Mouse (Mus musculus) liver, embryonic 11.5 days (tissue): ENCODE measurements around the gene Tmcc3. TPM values are rescaled to one million over a fixed set of nuclear protein-coding genes. Genes with fewer than 3 reads are reported as not detected.

ENCODE experiments used
- ATAC-seq: fragments of 200-750 bp; cut with Nextera tagmentation; replicated peaks from 2 replicates; pipeline ENCODE4 v1.8.0; 2017; ENCODE audit warnings: moderate number of reproducible peaks, mild to moderate bottlenecking, moderate TSS enrichment, moderate library complexity; ENCODE audit not compliant: low FRiP score
- DNase-seq: peaks from one replicate; pipeline ENCODE4 v3.0.0-alpha.2; 2017; ENCODE audit warnings: low spot score
- H3K27ac ChIP-seq: fragments of 300-500 bp; sonication (generic); 2 replicates; pipeline ENCODE4 v1.5.1; 2014; ENCODE audit warnings: mild to moderate bottlenecking, low read depth, low read length, control low read depth
- H3K27me3 ChIP-seq: fragments of 300-500 bp; sonication (generic); replicated peaks from 2 replicates; pipeline ENCODE4 v1.6.1; 2014; ENCODE audit warnings: low read length, mixed read lengths; ENCODE audit not compliant: control insufficient read depth, insufficient read depth
- H3K36me3 ChIP-seq: fragments of 300-500 bp; sonication (generic); 2 replicates; pipeline ENCODE4 v1.6.1; 2014; ENCODE audit warnings: mild to moderate bottlenecking, low read length, moderate library complexity, mixed read lengths; ENCODE audit not compliant: control insufficient read depth, insufficient read depth
- H3K4me1 ChIP-seq: fragments of 300-500 bp; sonication (generic); replicated peaks from 2 replicates; pipeline ENCODE4 v1.6.1; 2014; ENCODE audit warnings: low read length, mixed read lengths; ENCODE audit not compliant: control insufficient read depth, insufficient read depth
- H3K4me2 ChIP-seq: fragments of 300-500 bp; sonication (generic); 2 replicates; pipeline ENCODE4 v1.6.1; 2014; ENCODE audit warnings: mild to moderate bottlenecking, control low read depth, moderate library complexity
- H3K4me3 ChIP-seq: fragments of 300-500 bp; sonication (generic); 2 replicates; pipeline ENCODE4 v1.5.1; 2014; ENCODE audit warnings: low read depth, low read length, control low read depth
- H3K9ac ChIP-seq: fragments of 300-500 bp; sonication (generic); 2 replicates; pipeline ENCODE4 v1.6.1; 2014; ENCODE audit warnings: low read depth, low read length, control low read depth
- H3K9me3 ChIP-seq: fragments of 300-500 bp; sonication (generic); 2 replicates; pipeline ENCODE4 v1.6.1; 2016; ENCODE audit warnings: low read length, inconsistent platforms, mixed read lengths; ENCODE audit not compliant: control insufficient read depth
- WGBS: fragments of 180-500 bp; shearing (Covaris S2); extraction: QIAGEN DNeasy Blood & Tissue Kit; methylation state at CpG from one replicate; pipeline ENCODE4 v1.1.7; 2014; 5-methylcytosine and 5-hydroxymethylcytosine counted together
- polyA plus RNA-seq: library from polyadenylated mRNA; unstranded; fragments of >200 nt; fragmentation: Nextera tagmentation; extraction: Ambion mirVana; gene quantifications from 2 replicates; pipeline ENCODE4 v1.2.1, GENCODE M21; 2014

Tmcc3 gene
- polyA plus RNA-seq, 1 experiment from 2014 or later: 5.6 TPM

DNA sequence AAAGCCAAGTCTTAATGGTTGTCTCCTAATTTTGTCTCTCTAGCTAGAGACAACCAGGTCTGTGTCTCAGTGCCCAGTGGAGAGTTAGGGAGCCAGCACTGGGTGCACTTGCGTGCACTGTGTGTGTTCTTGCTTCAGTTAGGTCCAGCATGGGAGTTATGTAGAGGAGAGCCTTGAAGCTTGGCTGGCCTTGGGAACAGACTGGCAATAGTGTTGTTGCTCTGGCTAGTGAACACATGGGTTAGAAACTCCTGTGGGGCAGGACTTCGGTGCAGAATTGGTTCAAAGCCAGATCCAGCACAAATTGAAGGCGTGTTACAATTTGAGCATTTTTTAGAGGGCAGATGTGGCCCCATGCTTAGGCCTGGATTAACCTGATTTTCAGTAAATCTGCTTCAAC is 179.3 kb downstream of the Tmcc3 start:
- H3K4me2 ChIP-seq: no peak overlapping the region
- ATAC-seq: no peak
- H3K4me1 ChIP-seq: 0 out of 2 replicates have a peak, but pooled peaks cover 2% of the 10 kb centered on the region
- H3K27me3 ChIP-seq: no peaks in the 10 kb centered on the region
- DNase-seq: no peak
- no peaks in the 10 kb centered on the region for H3K36me3 ChIP-seq
- no peak overlapping the region for H3K9ac ChIP-seq
- no peak overlapping the region for H3K4me3 ChIP-seq
- H3K27ac ChIP-seq: no peak overlapping the region
- 88% methylated on average over 3 of the region's 3 CpGs for WGBS
- H3K9me3 ChIP-seq: no peaks in the 10 kb centered on the region

DNA sequence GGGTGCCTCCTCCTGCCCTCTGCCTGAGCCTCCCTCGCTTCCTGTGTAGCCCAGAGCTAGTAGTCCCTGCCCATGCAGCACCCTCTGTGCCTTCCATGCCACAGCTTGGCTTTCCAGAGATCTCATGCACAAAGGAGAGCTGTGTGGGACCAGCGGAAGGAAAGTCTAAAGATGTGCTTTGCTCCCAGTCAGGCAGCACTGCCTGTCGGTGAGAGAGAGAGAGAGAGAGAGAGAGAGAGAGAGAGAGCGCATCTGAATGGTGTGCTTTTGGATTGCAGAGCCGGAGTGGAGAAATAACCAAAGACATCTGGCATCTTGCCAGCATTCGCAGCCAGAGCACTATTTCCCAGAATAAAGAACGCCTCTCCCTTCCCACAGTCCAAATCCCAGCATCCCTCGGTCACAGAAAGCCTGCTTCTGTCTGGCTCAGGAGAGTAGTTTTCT is 182.7 kb downstream of the Tmcc3 start:
- Histone ChIP-seq H3K9ac (no peak overlapping the region), H3K4me2 (no peak overlapping the region), H3K36me3 (no peaks in the 10 kb centered on the region), H3K9me3 (no peaks in the 10 kb centered on the region), H3K27me3 (no peaks in the 10 kb centered on the region), H3K4me1 (0 out of 2 replicates have a peak, but pooled peaks cover 2% of the 10 kb centered on the region), H3K27ac (no peak overlapping the region), H3K4me3 (no peak overlapping the region)
- ATAC-seq: no peak
- DNase-seq: no peak
- 63% methylated on average over 8 of the region's 8 CpGs for whole genome bisulfite sequencing

DNA sequence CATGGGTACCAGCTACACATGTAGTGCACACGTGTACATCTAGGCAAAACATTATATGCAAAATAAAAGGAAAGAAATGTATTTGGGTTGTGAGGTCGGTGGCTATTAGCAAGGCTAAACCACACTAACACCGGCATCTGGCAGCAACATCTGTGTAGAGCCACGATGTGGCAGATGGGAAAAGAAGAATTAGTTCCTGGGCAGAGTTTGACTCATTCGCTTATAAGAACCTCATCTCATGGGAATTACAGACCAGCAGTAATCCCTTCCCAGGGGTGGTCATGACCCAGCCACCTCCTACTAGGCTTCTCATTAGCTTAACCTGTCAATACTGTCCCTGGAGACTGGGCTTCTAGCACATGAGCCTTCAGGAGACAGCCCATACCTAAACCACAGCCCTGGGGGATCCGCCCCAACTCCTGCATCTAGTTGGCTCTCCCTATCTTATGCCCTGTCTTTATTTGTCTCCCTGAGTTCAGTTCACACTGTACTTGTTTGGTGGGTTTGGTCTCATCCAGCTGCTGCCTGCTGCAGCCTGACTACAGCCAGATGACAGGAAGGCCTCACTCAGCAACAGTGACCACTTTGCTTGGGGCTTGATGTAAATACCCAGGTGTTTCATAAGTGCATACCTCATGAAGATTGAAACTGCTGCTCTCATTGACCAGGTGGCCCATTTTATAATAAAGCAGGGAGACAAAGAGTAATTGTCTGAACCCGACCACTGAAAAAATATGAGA is 183.9 kb downstream of the Tmcc3 start:
- H3K4me2 ChIP-seq: no peak overlapping the region
- 85% methylated on average over 7 of the region's 7 CpGs for WGBS
- H3K27me3 ChIP-seq: no peaks in the 10 kb centered on the region
- DNase-seq: no peak
- H3K4me1 ChIP-seq: 0 out of 2 replicates have a peak, but pooled peaks cover 2% of the 10 kb centered on the region
- no peak overlapping the region for H3K4me3 ChIP-seq
- ATAC-seq: no peak
- no peaks in the 10 kb centered on the region for H3K36me3 ChIP-seq
- no peak overlapping the region for H3K9ac ChIP-seq
- H3K9me3 ChIP-seq: no peaks in the 10 kb centered on the region
- no peak overlapping the region for H3K27ac ChIP-seq

DNA sequence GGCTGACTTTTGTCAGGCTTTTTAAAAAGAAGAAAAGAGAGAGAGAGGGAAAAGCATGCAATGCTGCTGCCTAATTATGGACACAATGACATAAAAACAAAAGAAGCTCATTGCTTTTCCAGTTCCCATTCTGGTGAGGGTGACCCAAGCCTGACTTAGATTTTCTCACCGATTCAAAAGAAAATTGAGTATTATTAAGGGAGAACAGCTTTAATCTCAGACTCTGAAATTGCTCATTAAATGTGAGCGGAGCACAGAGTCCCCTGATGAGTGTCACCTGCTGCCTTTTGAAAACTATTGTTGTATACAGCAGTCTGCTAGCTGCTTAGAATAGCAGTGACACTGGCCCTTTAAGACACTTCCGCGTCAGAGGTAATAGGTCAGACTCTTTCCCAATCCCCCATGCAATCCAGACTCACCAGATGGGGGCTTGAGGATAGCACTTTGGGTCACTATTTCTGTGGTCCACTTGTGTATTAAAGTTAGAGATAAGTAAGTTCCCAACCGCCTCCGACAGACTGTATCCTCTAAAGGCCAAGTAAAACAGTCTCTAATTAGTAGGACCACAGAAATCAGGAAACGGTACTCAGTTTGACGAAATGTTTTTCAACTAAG is 185.2 kb downstream of the Tmcc3 start:
- no peak overlapping the region for H3K4me3 ChIP-seq
- no peak for DNase-seq
- H3K9me3 ChIP-seq: no peaks in the 10 kb centered on the region
- no peaks in the 10 kb centered on the region for H3K36me3 ChIP-seq
- H3K27me3 ChIP-seq: no peaks in the 10 kb centered on the region
- WGBS: 70% methylated on average over 8 of the region's 8 CpGs
- 0 out of 2 replicates have a peak, but pooled peaks cover 2% of the 10 kb centered on the region for H3K4me1 ChIP-seq
- no peak overlapping the region for H3K27ac ChIP-seq
- ATAC-seq: no peak
- H3K4me2 ChIP-seq: no peak overlapping the region
- no peak overlapping the region for H3K9ac ChIP-seq

DNA sequence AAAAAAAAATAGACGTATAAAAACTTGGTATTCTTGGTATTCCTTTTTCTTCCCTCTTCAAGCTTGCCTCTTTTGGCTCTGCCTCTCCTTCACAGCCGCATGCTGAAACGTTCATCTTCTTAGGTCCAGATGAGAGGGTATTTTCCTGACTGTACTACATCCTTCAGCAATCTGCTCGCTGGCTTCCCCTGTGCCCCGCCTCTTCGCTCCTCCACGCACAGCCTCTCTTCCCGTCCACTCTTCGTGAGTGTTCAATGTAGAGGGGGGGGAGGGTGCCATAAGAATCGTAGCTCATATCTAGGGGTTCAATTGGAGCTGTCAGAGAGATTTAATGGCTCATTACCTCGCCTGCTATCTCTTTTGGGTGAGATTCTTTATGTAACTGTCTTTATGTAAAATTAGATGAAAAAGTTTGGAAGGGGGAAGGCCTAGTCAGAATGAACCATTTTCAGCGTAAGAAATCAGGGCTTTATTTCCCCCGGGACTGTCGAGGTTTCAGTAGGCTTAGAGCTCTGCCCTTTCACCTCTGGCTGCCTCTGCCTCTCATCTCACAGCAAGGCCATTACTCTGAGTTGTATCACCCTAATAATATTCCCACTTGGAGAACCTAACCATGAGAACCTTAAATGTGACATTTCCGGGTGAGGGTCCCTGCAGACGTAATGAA is 188.6 kb downstream of the Tmcc3 start:
- Histone ChIP-seq H3K27me3 (no peaks in the 10 kb centered on the region), H3K36me3 (no peaks in the 10 kb centered on the region), H3K4me3 (no peak overlapping the region), H3K27ac (no peak overlapping the region), H3K4me2 (no peak overlapping the region), H3K9me3 (no peaks in the 10 kb centered on the region), H3K9ac (no peak overlapping the region), H3K4me1 (no peaks in the 10 kb centered on the region)
- DNase-seq (no peak), ATAC-seq (no peak)
- 54% methylated on average over 16 of the region's 16 CpGs for WGBS

DNA sequence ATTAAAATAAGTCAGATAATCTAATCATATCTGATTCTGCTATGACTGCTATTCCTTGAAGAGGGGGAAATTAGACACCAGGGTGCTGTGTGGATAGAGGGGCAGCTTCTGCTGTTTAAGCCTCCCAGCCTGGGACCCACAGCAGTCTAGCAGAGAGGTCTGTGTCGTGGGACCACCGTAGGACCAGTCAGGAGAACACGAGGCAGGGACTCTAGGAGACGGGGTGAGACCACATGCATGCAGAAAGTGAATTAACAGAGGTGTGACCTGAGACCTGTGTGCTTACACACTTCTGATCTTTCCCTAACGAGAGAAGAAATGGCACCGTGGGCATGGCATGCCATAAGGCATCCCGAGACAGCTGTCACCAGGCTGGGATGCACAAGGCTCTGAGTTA is 189.1 kb downstream of the Tmcc3 start:
- H3K27ac ChIP-seq: no peak overlapping the region
- DNase-seq: no peak

DNA sequence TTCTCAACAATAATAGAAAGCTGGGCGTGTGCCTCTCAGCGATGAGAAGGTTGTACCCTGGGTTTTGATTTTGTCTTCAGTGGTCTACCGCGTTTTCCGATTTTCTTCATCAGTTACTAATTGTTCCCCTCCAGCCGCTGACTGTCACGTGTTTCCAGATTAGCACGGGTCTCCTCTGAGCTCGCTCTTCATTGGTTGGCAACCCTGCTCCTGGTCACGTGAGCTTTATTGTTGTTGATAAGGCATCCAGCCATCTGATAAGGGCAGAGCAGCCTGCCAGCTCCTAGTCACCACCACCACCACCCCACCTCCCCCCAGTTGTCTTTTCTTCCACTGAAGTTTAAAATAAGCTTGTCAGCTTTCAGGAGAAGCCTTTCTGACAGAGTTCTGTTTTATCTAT is 190.0 kb downstream of the Tmcc3 start:
- 55% methylated on average over 10 of the region's 10 CpGs for WGBS
- Histone ChIP-seq H3K27me3 (no peaks in the 10 kb centered on the region), H3K4me3 (no peak overlapping the region), H3K9ac (no peak overlapping the region), H3K4me1 (no peaks in the 10 kb centered on the region), H3K36me3 (no peaks in the 10 kb centered on the region), H3K27ac (no peak overlapping the region), H3K4me2 (no peak overlapping the region), H3K9me3 (no peaks in the 10 kb centered on the region)
- no peak for ATAC-seq
- no peak for DNase-seq

More for the DNA sequence above, 189.1 kb downstream of the Tmcc3 start:
- WGBS: 82% methylated on average over 7 of the region's 7 CpGs
- Histone ChIP-seq H3K4me2 (no peak overlapping the region), H3K4me1 (no peaks in the 10 kb centered on the region), H3K9ac (no peak overlapping the region), H3K27me3 (no peaks in the 10 kb centered on the region), H3K4me3 (no peak overlapping the region), H3K36me3 (no peaks in the 10 kb centered on the region), H3K9me3 (no peaks in the 10 kb centered on the region)
- ATAC-seq: no peak

DNA sequence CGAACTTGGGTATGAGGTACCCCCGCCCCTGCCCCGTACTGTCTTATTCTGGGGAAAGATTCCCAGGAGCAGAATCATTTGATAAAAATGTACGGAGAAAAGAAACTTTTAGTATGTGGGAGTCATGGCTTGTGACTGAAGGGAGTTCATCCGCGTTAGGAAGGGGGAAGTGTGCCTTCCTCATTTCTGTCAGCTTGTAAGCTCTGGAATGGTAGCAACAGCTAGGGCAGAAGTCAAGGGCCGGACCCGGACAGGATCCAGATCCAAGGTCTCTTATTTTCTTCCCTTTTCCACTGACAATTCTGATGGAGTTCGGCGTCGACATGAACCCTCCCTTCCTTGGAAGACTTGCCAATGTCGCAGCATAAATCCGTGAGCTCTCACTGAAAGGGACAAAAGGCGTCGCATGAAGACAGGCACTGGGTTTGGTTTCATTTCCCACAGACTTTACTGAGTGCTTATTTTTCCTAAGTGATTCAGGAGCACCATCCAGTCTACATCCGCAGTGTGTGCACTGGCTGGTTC is 193.6 kb downstream of the Tmcc3 start:
- WGBS: 64% methylated on average over 16 of the region's 16 CpGs
- H3K4me3 ChIP-seq: no peak overlapping the region
- H3K4me1 ChIP-seq: no peaks in the 10 kb centered on the region
- ATAC-seq (no peak), DNase-seq (no peak)
- no peak overlapping the region for H3K4me2 ChIP-seq
- no peaks in the 10 kb centered on the region for H3K9me3 ChIP-seq
- no peak overlapping the region for H3K9ac ChIP-seq
- no peak overlapping the region for H3K27ac ChIP-seq
- H3K27me3 ChIP-seq: no peaks in the 10 kb centered on the region
- H3K36me3 ChIP-seq: no peaks in the 10 kb centered on the region
